Mouse (Mus musculus) embryonic facial prominence, embryonic 10.5 days (tissue): Measurements from ENCODE around the gene Ndufaf3. TPM values are rescaled to one million over a fixed set of nuclear protein-coding genes. Genes with fewer than 3 reads are reported as not detected.
"Not testable (repeated sequence)": the region's sequence is repeated elsewhere in the genome, so short reads cannot be mapped to it uniquely, and the experiment has no call there.

Source experiments
- DNase-seq: peaks from one replicate; pipeline ENCODE4 v3.0.0-alpha.2; 2017; ENCODE audit warnings: low spot score
- H3K27ac ChIP-seq: fragments of 300-500 bp; sonication (generic); replicated peaks from 2 replicates; pipeline ENCODE4 v1.5.1; 2016; ENCODE audit warnings: mild to moderate bottlenecking
- H3K27me3 ChIP-seq: fragments of 300-500 bp; sonication (generic); replicated peaks from 2 replicates; pipeline ENCODE4 v1.6.1; 2016; ENCODE audit warnings: low read depth, mild to moderate bottlenecking; ENCODE audit not compliant: poor library complexity, severe bottlenecking
- H3K36me3 ChIP-seq: fragments of 300-500 bp; sonication (generic); replicated peaks from 2 replicates; pipeline ENCODE4 v1.6.1; 2016; ENCODE audit warnings: mild to moderate bottlenecking, moderate library complexity
- H3K4me1 ChIP-seq: fragments of 300-500 bp; sonication (generic); 2 replicates; pipeline ENCODE4 v1.6.1; 2016
- H3K4me3 ChIP-seq: fragments of 300-500 bp; sonication (generic); 2 replicates; pipeline ENCODE4 v1.5.1; 2016; ENCODE audit warnings: mild to moderate bottlenecking, moderate library complexity
- H3K9me3 ChIP-seq: fragments of 300-500 bp; sonication (generic); 2 replicates; pipeline ENCODE4 v1.6.1; 2016; ENCODE audit warnings: mild to moderate bottlenecking
- WGBS: fragments of 180-500 bp; shearing (Covaris S2); methylation state at CpG from one replicate; pipeline ENCODE4 v1.1.7; 2016; 5-methylcytosine and 5-hydroxymethylcytosine counted together
- polyA plus RNA-seq: library from polyadenylated mRNA; unstranded; fragments of >200 nt; fragmentation: Nextera tagmentation; extraction: Ambion mirVana; gene quantifications from 2 replicates; pipeline ENCODE4 v1.2.1, GENCODE M21; 2016

The Ndufaf3 gene
- polyA plus RNA-seq: 42.4 and 44.1 TPM in 2 replicates

GRCm38 (mm10) chr9:108566815-108567776 is at the start of gene Ndufaf3:
Ndufaf3 (minus strand) TSS chr9:108567434.
- peak; percentile 95 for DNase-seq
- peak within 1 kb of the TSS; percentile 91 for H3K27ac ChIP-seq
- under 1% methylated on average over 73 of the region's 73 CpGs for WGBS
- H3K27me3 ChIP-seq: no peaks in the 10 kb centered on the region
- no peaks in the 10 kb centered on the region for H3K9me3 ChIP-seq
- H3K36me3 ChIP-seq: peaks cover 61% of the 10 kb centered on the region
- peak within 1 kb of the TSS; percentile 69 for H3K4me3 ChIP-seq
- H3K4me1 ChIP-seq: peaks cover 57% of the 10 kb centered on the region

GRCm38 (mm10) chr9:108611488-108611887 is 44.3 kb upstream of the Ndufaf3 start:
- DNase-seq: no peak
- Histone ChIP-seq H3K4me1 (no peaks in the 10 kb centered on the region), H3K9me3 (no peaks in the 10 kb centered on the region), H3K27me3 (no peaks in the 10 kb centered on the region), H3K4me3 (no peak overlapping the region), H3K27ac (no peak overlapping the region), H3K36me3 (peaks cover 100% of the 10 kb centered on the region)
- 95% methylated on average over 10 of the region's 10 CpGs for WGBS

GRCm38 (mm10) chr9:108608889-108609288 is 41.7 kb upstream of the Ndufaf3 start:
- WGBS: 89% methylated on average over 4 of the region's 4 CpGs
- H3K4me1 ChIP-seq: peaks cover 6% of the 10 kb centered on the region
- H3K27me3 ChIP-seq: no peaks in the 10 kb centered on the region
- no peak overlapping the region for H3K27ac ChIP-seq
- no peak for DNase-seq
- no peak overlapping the region for H3K4me3 ChIP-seq
- H3K36me3 ChIP-seq: peaks cover 100% of the 10 kb centered on the region
- no peaks in the 10 kb centered on the region for H3K9me3 ChIP-seq

- not testable (repeated sequence) for H3K4me1 ChIP-seq, H3K9me3 ChIP-seq, H3K27me3 ChIP-seq, H3K4me3 ChIP-seq, DNase-seq, H3K27ac ChIP-seq
- WGBS: 92% methylated on average over 5 of the region's 5 CpGs
- peaks cover 100% of the 10 kb centered on the region for H3K36me3 ChIP-seq
Observed at GRCm38 (mm10) chr9:108607929-108608328, 40.7 kb upstream of the Ndufaf3 start.

- WGBS: 82% methylated on average over 4 of the region's 4 CpGs
- H3K4me3 ChIP-seq: no peak overlapping the region
- peaks cover 16% of the 10 kb centered on the region for H3K4me1 ChIP-seq
- H3K36me3 ChIP-seq: peaks cover 55% of the 10 kb centered on the region
- H3K27me3 ChIP-seq: peaks cover 2% of the 10 kb centered on the region; the same call in 1 of the 2 replicates
- H3K9me3 ChIP-seq: no peaks in the 10 kb centered on the region
- H3K27ac ChIP-seq: no peak overlapping the region
- DNase-seq: no peak
Observed at GRCm38 (mm10) chr9:108601986-108602385, 34.8 kb upstream of the Ndufaf3 start.

- Histone ChIP-seq H3K27me3 (peaks cover 3% of the 10 kb centered on the region; the same call in 1 of the 2 replicates), H3K4me3 (no peak overlapping the region), H3K36me3 (peaks cover 35% of the 10 kb centered on the region), H3K4me1 (peaks cover 26% of the 10 kb centered on the region), H3K9me3 (no peaks in the 10 kb centered on the region), H3K27ac (no peak overlapping the region)
- no peak for DNase-seq
- WGBS: 58% methylated on average over 2 of the region's 2 CpGs
Observed at GRCm38 (mm10) chr9:108600011-108600410, 32.8 kb upstream of the Ndufaf3 start.

GRCm38 (mm10) chr9:108599021-108599566 is 31.9 kb upstream of the Ndufaf3 start:
- H3K9me3 ChIP-seq: no peaks in the 10 kb centered on the region
- peaks cover 3% of the 10 kb centered on the region; the same call in 1 of the 2 replicates for H3K27me3 ChIP-seq
- peaks cover 26% of the 10 kb centered on the region for H3K36me3 ChIP-seq
- WGBS: 75% methylated on average over 4 of the region's 4 CpGs
- no peak overlapping the region for H3K4me3 ChIP-seq
- DNase-seq: no peak
- no peak overlapping the region for H3K27ac ChIP-seq
- H3K4me1 ChIP-seq: peaks cover 21% of the 10 kb centered on the region

GRCm38 (mm10) chr9:108596998-108597764 is 29.9 kb upstream of the Ndufaf3 start, which contains the start of gene P4htm:
P4htm (minus strand) TSS chr9:108597667.
- peak; percentile 74 for DNase-seq
- WGBS: 3% methylated on average over 69 of the region's 69 CpGs
- H3K27me3 ChIP-seq: peaks cover 3% of the 10 kb centered on the region; the same call in 1 of the 2 replicates
- peak within 1 kb of the TSS; percentile 78 for H3K27ac ChIP-seq
- H3K4me1 ChIP-seq: peaks cover 20% of the 10 kb centered on the region
- H3K4me3 ChIP-seq: peak within 1 kb of the TSS; percentile 76
- peaks cover 7% of the 10 kb centered on the region for H3K36me3 ChIP-seq
- H3K9me3 ChIP-seq: no peaks in the 10 kb centered on the region

- H3K36me3 ChIP-seq: no peaks in the 10 kb centered on the region; the same call in 1 of the 2 replicates
- H3K4me1 ChIP-seq: peaks cover 26% of the 10 kb centered on the region
- H3K4me3 ChIP-seq: no peak overlapping the region
- no peak for DNase-seq
- H3K27me3 ChIP-seq: peaks cover 3% of the 10 kb centered on the region; the same call in 1 of the 2 replicates
- H3K27ac ChIP-seq: no peak overlapping the region
- no peaks in the 10 kb centered on the region for H3K9me3 ChIP-seq
- 88% methylated on average over 3 of the region's 3 CpGs for WGBS
Observed at GRCm38 (mm10) chr9:108594354-108594753, 27.1 kb upstream of the Ndufaf3 start.

- Histone ChIP-seq H3K27ac (no peak overlapping the region), H3K27me3 (no peaks in the 10 kb centered on the region), H3K4me1 (peaks cover 39% of the 10 kb centered on the region), H3K36me3 (no peaks in the 10 kb centered on the region; the same call in 1 of the 2 replicates), H3K9me3 (no peaks in the 10 kb centered on the region), H3K4me3 (no peak overlapping the region)
- no peak for DNase-seq
- 89% methylated on average over 4 of the region's 4 CpGs for WGBS
Observed at GRCm38 (mm10) chr9:108591462-108591861, 24.2 kb upstream of the Ndufaf3 start.

GRCm38 (mm10) chr9:108589229-108589628 is 22.0 kb upstream of the Ndufaf3 start:
- H3K36me3 ChIP-seq: no peaks in the 10 kb centered on the region; the same call in 1 of the 2 replicates
- 76% methylated on average over 5 of the region's 5 CpGs for WGBS
- no peak overlapping the region for H3K4me3 ChIP-seq
- no peaks in the 10 kb centered on the region for H3K27me3 ChIP-seq
- peak; percentile 31 for DNase-seq
- H3K9me3 ChIP-seq: no peaks in the 10 kb centered on the region
- peaks cover 40% of the 10 kb centered on the region for H3K4me1 ChIP-seq
- H3K27ac ChIP-seq: peak overlapping the region; percentile 92

GRCm38 (mm10) chr9:108587571-108588180 is 20.4 kb upstream of the Ndufaf3 start:
- Histone ChIP-seq H3K4me1 (peaks cover 40% of the 10 kb centered on the region), H3K27me3 (no peaks in the 10 kb centered on the region), H3K9me3 (no peaks in the 10 kb centered on the region), H3K4me3 (peak overlapping the region; percentile 53), H3K36me3 (no peaks in the 10 kb centered on the region), H3K27ac (peak overlapping the region; percentile 92)
- 1% methylated on average over 14 of the region's 14 CpGs for WGBS
- DNase-seq: peak; percentile 91
